Mouse (Mus musculus) testis, postnatal 10 days (tissue): ENCODE data around the gene Gprc5d.

Experiments
- DNase-seq: peaks from one replicate; pipeline ENCODE4 v3.0.0; 2021; ENCODE audit warnings: low spot score

Gprc5d gene

DNA sequence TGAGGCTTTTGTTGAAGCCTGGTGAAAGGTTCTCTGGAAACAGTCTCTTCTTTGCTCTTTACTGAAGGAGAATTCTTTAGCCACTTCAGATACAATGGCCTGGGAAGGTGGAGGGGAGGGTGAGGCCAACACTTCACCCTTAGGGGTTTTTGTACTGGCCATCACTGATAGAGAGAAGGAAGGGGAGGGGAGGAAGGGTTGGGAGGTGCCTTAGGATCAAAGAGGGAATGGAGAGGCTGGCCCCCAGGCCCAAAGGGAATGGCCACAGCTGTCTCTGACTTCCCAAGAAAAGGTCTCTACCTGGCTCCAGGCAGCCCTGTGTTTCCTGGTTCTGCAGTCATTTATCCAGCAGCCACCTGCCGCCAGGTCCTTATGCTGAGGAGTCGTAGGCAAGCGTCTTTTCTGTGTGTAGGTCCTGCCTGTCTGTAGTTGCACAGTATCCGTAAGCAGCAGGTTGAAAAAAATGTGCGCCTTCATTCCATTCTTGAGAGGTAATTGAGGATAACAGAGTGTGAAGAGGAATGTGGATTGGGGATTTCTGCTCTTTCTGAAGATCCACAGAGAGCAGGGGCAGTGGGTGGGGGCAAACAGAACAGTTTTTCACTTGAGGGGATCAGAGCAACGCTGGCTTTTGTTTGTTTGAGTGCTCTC lies 51.2 kb downstream of the Gprc5d start:
- no peak for DNase-seq

DNA sequence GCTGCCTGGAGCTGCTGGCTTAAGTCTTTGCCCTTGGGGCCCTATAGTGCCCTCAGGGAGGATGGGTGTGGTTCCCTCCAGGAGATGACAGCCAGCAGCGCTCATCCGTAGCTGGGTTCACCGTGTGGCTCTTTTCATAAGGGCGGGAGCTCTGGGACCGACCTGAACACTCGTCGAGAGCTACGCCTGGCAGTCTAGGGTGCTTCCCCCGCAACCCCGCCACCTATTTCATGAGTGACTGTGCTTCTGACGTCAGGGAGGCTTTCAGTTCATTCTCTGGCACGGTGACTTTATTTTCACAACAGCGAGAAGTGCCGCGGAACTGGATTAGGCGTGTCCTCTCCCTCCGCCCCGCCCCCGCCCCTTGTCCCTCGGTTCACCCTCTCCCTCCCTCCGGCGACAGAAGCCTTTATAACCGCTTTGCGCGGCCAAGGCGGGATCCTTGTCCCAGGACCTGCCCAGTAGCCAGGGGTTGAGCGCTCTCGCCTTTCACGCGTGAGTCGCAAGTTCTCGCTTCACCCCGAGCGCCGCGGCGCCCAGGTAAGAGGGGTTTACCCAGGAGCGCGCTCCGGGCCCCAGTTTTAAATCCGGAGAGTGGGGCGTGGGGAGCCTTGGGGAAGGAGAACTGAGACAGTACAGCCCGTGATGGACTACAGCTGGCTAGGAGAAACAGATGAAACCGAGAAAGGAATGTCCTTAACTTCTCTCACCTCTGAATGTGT lies 52.7 kb downstream of the Gprc5d start, which contains the start of gene Gprc5a:
Gene Gprc5a (plus strand): TSS at position 416 of the 722 bp plus-strand sequence.
- DNase-seq: no peak

DNA sequence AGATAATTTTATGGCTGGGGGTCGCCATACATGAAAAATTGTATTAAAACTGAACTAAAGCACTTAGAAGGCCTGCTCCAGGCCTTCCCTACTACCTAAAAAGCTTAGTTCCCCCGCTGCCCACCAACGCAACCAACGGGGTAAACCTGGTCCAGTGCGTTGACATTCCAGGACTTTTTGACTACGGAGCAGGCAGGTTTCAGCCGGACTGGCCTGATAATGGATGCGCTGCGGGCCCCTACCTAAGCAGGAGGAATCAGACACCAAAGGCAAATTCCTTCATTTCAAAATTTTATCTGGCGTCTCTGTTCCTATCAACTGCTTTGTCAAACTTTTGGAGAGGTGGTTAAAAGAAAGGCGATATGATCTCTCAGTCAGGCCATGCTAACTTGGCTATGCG lies 53.5 kb downstream of the Gprc5d start:
- no peak for DNase-seq

DNA sequence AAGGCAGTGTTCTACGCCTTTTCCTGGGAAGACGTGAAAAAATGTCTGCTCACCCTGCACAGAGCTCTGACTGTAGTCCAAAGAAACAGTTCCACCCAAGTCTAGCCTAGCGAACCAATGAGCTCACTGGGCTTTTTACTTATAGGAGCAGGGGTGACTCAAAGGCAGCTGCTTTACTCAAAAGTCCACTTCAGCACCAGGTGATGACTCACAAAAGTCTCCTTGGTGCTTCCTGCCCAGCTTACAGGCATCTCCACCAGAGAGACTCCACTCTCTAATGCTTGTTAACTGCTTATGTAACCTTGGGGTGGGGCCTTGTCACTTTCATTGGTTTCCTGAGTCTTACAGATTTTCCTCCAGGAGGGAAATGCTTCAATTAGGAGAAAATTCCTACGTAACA lies 57.4 kb downstream of the Gprc5d start:
- no peak for DNase-seq
